Mouse (Mus musculus) stomach, postnatal 0 days (tissue): ENCODE measurements around the gene 4930556J24Rik.

Experiments
- CTCF ChIP-seq: IDR thresholded peaks from 2 replicates; pipeline ENCODE4 v1.5.1; 2016; ENCODE audit warnings: antibody characterized with exemption, low read depth, mild to moderate bottlenecking, moderate library complexity
- EP300 ChIP-seq: optimal IDR thresholded peaks from 2 replicates; pipeline ENCODE3; 2016; ENCODE audit warnings: antibody characterized with exemption

DNA sequence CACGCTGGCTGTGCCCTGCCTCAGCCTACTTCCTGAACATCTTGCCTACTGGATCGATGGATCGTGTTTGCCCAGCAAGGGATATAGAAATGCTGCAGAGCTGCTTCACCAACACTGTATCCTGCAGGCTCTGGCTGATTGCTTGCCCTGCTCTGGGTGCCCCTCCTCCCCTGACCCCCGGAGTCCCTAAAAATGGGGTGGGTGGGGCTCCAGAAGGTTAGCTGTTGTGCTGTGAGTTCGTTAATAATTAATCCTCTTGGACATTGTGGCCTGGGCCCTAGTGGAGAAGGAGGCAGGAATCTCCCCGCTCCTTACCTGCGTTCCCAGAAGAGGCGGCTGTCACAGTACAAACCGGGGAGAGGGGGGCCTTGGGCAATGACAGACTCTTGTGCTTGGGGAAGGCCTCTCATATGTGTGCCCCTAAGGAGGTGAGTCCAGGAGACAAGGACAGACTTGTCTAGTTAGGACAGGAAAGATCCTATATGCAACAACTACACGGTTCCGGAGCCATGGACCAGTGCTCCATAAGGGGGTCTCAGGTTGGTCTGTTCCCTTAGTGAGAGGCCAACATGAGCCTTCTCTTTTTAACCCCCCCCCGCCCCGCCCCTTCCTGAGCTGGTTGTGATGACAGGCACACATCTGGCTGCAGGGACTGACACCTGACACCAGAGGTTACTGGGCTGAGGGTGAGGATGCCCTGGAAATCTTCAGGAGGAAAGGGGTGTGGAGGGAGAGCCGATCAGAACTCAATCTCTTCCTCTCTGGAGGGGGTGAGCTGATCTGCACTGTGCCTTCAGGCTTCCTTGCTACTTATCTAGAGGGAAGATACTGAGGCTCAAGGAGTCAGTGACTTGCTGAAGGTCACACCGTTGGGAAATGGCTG, 7.5 kb upstream of the 4930556J24Rik start:
- TF ChIP-seq CTCF, result no peak
- no peak for TF ChIP-seq EP300
